Mouse (Mus musculus) erythroblast, embryonic 14.5 days (primary cell): Measurements from ENCODE around the gene Gm4027. TPM values are rescaled to one million over a fixed set of nuclear protein-coding genes. Genes with fewer than 3 reads are reported as not detected.
"Not testable (repeated sequence)": the region's sequence is repeated elsewhere in the genome, so short reads cannot be mapped to it uniquely, and the experiment has no call there.

Experiments
- H3K27me3 ChIP-seq: 2 replicates; pipeline ENCODE4 v1.6.1; 2012; ENCODE audit warnings: inconsistent platforms; ENCODE audit not compliant: control insufficient read depth
- H3K36me3 ChIP-seq: 2 replicates; pipeline ENCODE4 v1.6.1; 2012; ENCODE audit warnings: mild to moderate bottlenecking, inconsistent platforms; ENCODE audit not compliant: control insufficient read depth
- H3K4me1 ChIP-seq: 2 replicates; pipeline ENCODE4 v1.6.1; 2012; ENCODE audit warnings: inconsistent platforms; ENCODE audit not compliant: control insufficient read depth
- H3K4me3 ChIP-seq: replicated peaks from 2 replicates; pipeline ENCODE3; 2012; ENCODE audit warnings: moderate library complexity, mild to moderate bottlenecking, inconsistent platforms
- H3K9me3 ChIP-seq: 2 replicates; pipeline ENCODE4 v1.6.1; 2012; ENCODE audit warnings: low read length, inconsistent platforms, mixed read lengths; ENCODE audit not compliant: control insufficient read depth
- polyA plus RNA-seq: library from polyadenylated mRNA; stranded (reverse); fragments of >175 nt; gene quantifications from 2 replicates; pipeline ENCODE4 v1.2.3, GENCODE M21; 2012

Gene Gm4027
- polyA plus RNA-seq = not detected in 2 replicates

GRCm38 (mm10) chr12:87618569-87618968, at the start of gene Gm4027:
Gene Gm4027, plus strand, starts transcription at chr12:87618869.
- H3K4me3 ChIP-seq, H3K4me1 ChIP-seq, H3K36me3 ChIP-seq, H3K27me3 ChIP-seq, H3K9me3 ChIP-seq: not testable (repeated sequence)

- not testable (repeated sequence) for H3K36me3 ChIP-seq, H3K4me3 ChIP-seq, H3K27me3 ChIP-seq, H3K4me1 ChIP-seq, H3K9me3 ChIP-seq
Observed at GRCm38 (mm10) chr12:87601388-87601787, 17.3 kb upstream of the Gm4027 start.

GRCm38 (mm10) chr12:87602388-87602787, 16.3 kb upstream of the Gm4027 start, which contains the start of gene Oog1:
Gene Oog1, plus strand, starts transcription at chr12:87602688.
- H3K27me3 ChIP-seq, H3K9me3 ChIP-seq, H3K36me3 ChIP-seq, H3K4me3 ChIP-seq, H3K4me1 ChIP-seq: not testable (repeated sequence)

- H3K36me3 ChIP-seq, H3K27me3 ChIP-seq, H3K4me1 ChIP-seq, H3K9me3 ChIP-seq, H3K4me3 ChIP-seq: not testable (repeated sequence)
Observed at GRCm38 (mm10) chr12:87644520-87644919, 25.9 kb downstream of the Gm4027 start, which contains the start of gene Gm16381. Gene Gm16381, minus strand, starts transcription at chr12:87644620.

GRCm38 (mm10) chr12:87652916-87653703, 34.4 kb downstream of the Gm4027 start:
- H3K36me3 ChIP-seq, H3K9me3 ChIP-seq, H3K4me1 ChIP-seq, H3K27me3 ChIP-seq, H3K4me3 ChIP-seq: not testable (repeated sequence)

Other genes with a start within 250 kb of the Gm4027 start
- 0.29 and 0.80 TPM in 2 replicates for gene Sptlc2, start 230.5 kb upstream of the Gm4027 start, polyA plus RNA-seq
- 0.18 TPM in 1 of 2 replicates, not detected in the other for gene Slirp, start 175.0 kb upstream of the Gm4027 start, polyA plus RNA-seq
- gene Alkbh1, start 174.9 kb upstream of the Gm4027 start, polyA plus RNA-seq = 3.9 and 4.8 TPM in 2 replicates
- gene Snw1, start 146.6 kb upstream of the Gm4027 start, polyA plus RNA-seq = 2.1 and 2.5 TPM in 2 replicates
- not detected in 2 replicates for gene Gm5788, start 124.1 kb upstream of the Gm4027 start, polyA plus RNA-seq
- 0.03 TPM in 1 of 2 replicates, not detected in the other for gene Gm8300, start 104.6 kb upstream of the Gm4027 start, polyA plus RNA-seq
- not detected in 2 replicates for gene Oog1, start 16.2 kb upstream of the Gm4027 start, polyA plus RNA-seq
- not detected in 2 replicates for gene Gm16381, start 25.8 kb downstream of the Gm4027 start, polyA plus RNA-seq
- not detected in 2 replicates for gene Gm21319, start 156.9 kb downstream of the Gm4027 start, polyA plus RNA-seq
- not detected in 2 replicates for gene Gm21936, start 176.6 kb downstream of the Gm4027 start, polyA plus RNA-seq
- gene BB287469, start 197.7 kb downstream of the Gm4027 start, polyA plus RNA-seq = not detected in 2 replicates
- gene Gm2001, start 223.5 kb downstream of the Gm4027 start, polyA plus RNA-seq = not detected in 2 replicates